Mouse (Mus musculus) hindbrain, embryonic 11.5 days (tissue): Measurements from ENCODE around the gene Gm3435. TPM values are rescaled to one million over a fixed set of nuclear protein-coding genes. Genes with fewer than 3 reads are reported as not detected.
A peak's percentile ranks its signal among the peaks of the same experiment; 100 is the strongest.
"Not testable (repeated sequence)": the region's sequence is repeated elsewhere in the genome, so short reads cannot be mapped to it uniquely, and the experiment has no call there.

Source experiments
- ATAC-seq: fragments of 200-750 bp; cut with Nextera tagmentation; 2 replicates; pipeline ENCODE4 v1.8.0; 2017; ENCODE audit warnings: mild to moderate bottlenecking, moderate TSS enrichment, moderate library complexity; ENCODE audit not compliant: low FRiP score
- DNase-seq: peaks from one replicate; pipeline ENCODE4 v3.0.0-alpha.2; 2015; ENCODE audit warnings: low spot score
- H3K27ac ChIP-seq: fragments of 300-500 bp; sonication (generic); 2 replicates; pipeline ENCODE4 v1.5.1; 2014; ENCODE audit warnings: mild to moderate bottlenecking, low read depth, low read length
- H3K27me3 ChIP-seq: fragments of 300-500 bp; sonication (generic); 2 replicates; pipeline ENCODE4 v1.6.1; 2014; ENCODE audit warnings: mild to moderate bottlenecking, low read length, moderate library complexity, mixed read lengths; ENCODE audit not compliant: control insufficient read depth, insufficient read depth
- H3K36me3 ChIP-seq: fragments of 300-500 bp; sonication (generic); 2 replicates; pipeline ENCODE4 v1.6.1; 2014; ENCODE audit warnings: mild to moderate bottlenecking, low read length, moderate library complexity, mixed read lengths; ENCODE audit not compliant: control insufficient read depth, insufficient read depth
- H3K4me1 ChIP-seq: fragments of 300-500 bp; sonication (generic); replicated peaks from 2 replicates; pipeline ENCODE4 v1.6.1; 2014; ENCODE audit warnings: low read length, mixed read lengths; ENCODE audit not compliant: control insufficient read depth, insufficient read depth
- H3K4me2 ChIP-seq: fragments of 300-500 bp; sonication (generic); replicated peaks from 2 replicates; pipeline ENCODE4 v1.6.1; 2014; ENCODE audit warnings: mild to moderate bottlenecking, low read depth, low read length
- H3K4me3 ChIP-seq: fragments of 300-500 bp; sonication (generic); 2 replicates; pipeline ENCODE4 v1.5.1; 2014; ENCODE audit warnings: low read depth, low read length
- H3K9ac ChIP-seq: fragments of 300-500 bp; sonication (generic); 2 replicates; pipeline ENCODE4 v1.6.1; 2014; ENCODE audit warnings: low read depth, low read length
- H3K9me3 ChIP-seq: fragments of 300-500 bp; sonication (generic); 2 replicates; pipeline ENCODE4 v1.6.1; 2016; ENCODE audit warnings: low read length; ENCODE audit not compliant: control insufficient read depth
- WGBS: fragments of 180-500 bp; shearing (Covaris S2); extraction: QIAGEN DNeasy Blood & Tissue Kit; methylation state at CpG from one replicate; pipeline ENCODE4 v1.1.7; 2014; 5-methylcytosine and 5-hydroxymethylcytosine counted together
- polyA plus RNA-seq: library from polyadenylated mRNA; unstranded; fragments of >200 nt; fragmentation: Nextera tagmentation; extraction: Ambion mirVana; gene quantifications from 2 replicates; pipeline ENCODE4 v1.2.1, GENCODE M21; 2014

Gene Gm3435
- polyA plus RNA-seq, 1 experiment from 2014 or later: 10.3 TPM

- H3K36me3 ChIP-seq, H3K4me1 ChIP-seq, DNase-seq, H3K4me3 ChIP-seq, H3K27ac ChIP-seq, H3K27me3 ChIP-seq, H3K4me2 ChIP-seq, H3K9ac ChIP-seq, H3K9me3 ChIP-seq: not testable (repeated sequence)
- no CpG with 5 or more reads among the region's 48 CpGs for WGBS
- ATAC-seq: peak; percentile 93
These were observed 14.7 kb downstream of the Gm3435 start for GRCm38 (mm10) chr17:15024502-15025193.

GRCm38 (mm10) chr17:15025513-15025912, 15.5 kb downstream of the Gm3435 start:
- ATAC-seq, H3K9ac ChIP-seq, H3K36me3 ChIP-seq, H3K9me3 ChIP-seq, DNase-seq, H3K4me2 ChIP-seq, H3K4me3 ChIP-seq, H3K27ac ChIP-seq, H3K27me3 ChIP-seq, H3K4me1 ChIP-seq: not testable (repeated sequence)
- WGBS: no CpG with 5 or more reads among the region's 6 CpGs

- H3K4me3 ChIP-seq, H3K4me1 ChIP-seq, DNase-seq, H3K9me3 ChIP-seq, H3K27ac ChIP-seq, ATAC-seq, H3K4me2 ChIP-seq, H3K36me3 ChIP-seq, H3K9ac ChIP-seq, H3K27me3 ChIP-seq: not testable (repeated sequence)
- WGBS: no CpG with 5 or more reads among the region's 4 CpGs
These were observed 21.4 kb downstream of the Gm3435 start for GRCm38 (mm10) chr17:15031414-15031813.

- not testable (repeated sequence) for H3K4me1 ChIP-seq, H3K36me3 ChIP-seq, H3K9me3 ChIP-seq, H3K9ac ChIP-seq, H3K4me3 ChIP-seq, H3K27me3 ChIP-seq, DNase-seq, H3K27ac ChIP-seq, ATAC-seq, H3K4me2 ChIP-seq
- no CpG with 5 or more reads among the region's 3 CpGs for WGBS
These were observed 30.5 kb downstream of the Gm3435 start for GRCm38 (mm10) chr17:15040455-15040854.

- not testable (repeated sequence) for H3K27me3 ChIP-seq, H3K27ac ChIP-seq, H3K9ac ChIP-seq, DNase-seq, H3K4me2 ChIP-seq, H3K4me1 ChIP-seq, H3K9me3 ChIP-seq, H3K36me3 ChIP-seq, H3K4me3 ChIP-seq
- ATAC-seq: peak; percentile 98
- WGBS: 0% methylated on average over 1 of the region's 56 CpGs
These were observed 31.3 kb downstream of the Gm3435 start, which contains the start of the genes Ermard, Tcte3 and Gm3448 for GRCm38 (mm10) chr17:15041175-15041729. Ermard (plus strand) TSS chr17:15041208. Tcte3 (minus strand) TSS chr17:15041488. Gm3448 (minus strand) TSS chr17:15041537.

- H3K36me3 ChIP-seq, H3K4me2 ChIP-seq, H3K9me3 ChIP-seq, H3K4me1 ChIP-seq, DNase-seq, H3K27ac ChIP-seq, H3K4me3 ChIP-seq, H3K27me3 ChIP-seq, ATAC-seq, H3K9ac ChIP-seq: not testable (repeated sequence)
- WGBS: no CpG with 5 or more reads among the region's 1 CpGs
These were observed 40.4 kb downstream of the Gm3435 start for GRCm38 (mm10) chr17:15050338-15050737.

GRCm38 (mm10) chr17:15052766-15053165, 42.8 kb downstream of the Gm3435 start:
- H3K27me3 ChIP-seq, DNase-seq, H3K27ac ChIP-seq: not testable (repeated sequence)

GRCm38 (mm10) chr17:15053183-15053828, 43.3 kb downstream of the Gm3435 start:
- not testable (repeated sequence) for H3K4me3 ChIP-seq, H3K36me3 ChIP-seq, ATAC-seq, H3K9me3 ChIP-seq, H3K4me2 ChIP-seq, H3K9ac ChIP-seq, H3K27me3 ChIP-seq, H3K27ac ChIP-seq, DNase-seq, H3K4me1 ChIP-seq
- WGBS: 95% methylated on average over 5 of the region's 8 CpGs

More at GRCm38 (mm10) chr17:15052766-15053165, 42.8 kb downstream of the Gm3435 start:
- not testable (repeated sequence) for H3K4me2 ChIP-seq, ATAC-seq, H3K9me3 ChIP-seq, H3K4me3 ChIP-seq, H3K9ac ChIP-seq, H3K36me3 ChIP-seq, H3K4me1 ChIP-seq
- 60% methylated on average over 1 of the region's 1 CpGs for WGBS
